Mouse (Mus musculus) spleen, adult 2 months (tissue): ENCODE data around the gene Phf5a.

Experiments used
- CTCF ChIP-seq: fragments of 200-500 bp; IDR thresholded peaks from 2 replicates; pipeline ENCODE4 v1.5.1; 2011; ENCODE audit warnings: mild to moderate bottlenecking, inconsistent platforms; ENCODE audit not compliant: insufficient read depth, insufficient read length, insufficient replicate concordance; ENCODE audit errors: extremely low read depth
- POLR2A ChIP-seq: fragments of 200-500 bp; IDR thresholded peaks from 2 replicates; pipeline ENCODE4 v1.6.1; 2011; ENCODE audit warnings: low read depth, low read length, inconsistent platforms

DNA sequence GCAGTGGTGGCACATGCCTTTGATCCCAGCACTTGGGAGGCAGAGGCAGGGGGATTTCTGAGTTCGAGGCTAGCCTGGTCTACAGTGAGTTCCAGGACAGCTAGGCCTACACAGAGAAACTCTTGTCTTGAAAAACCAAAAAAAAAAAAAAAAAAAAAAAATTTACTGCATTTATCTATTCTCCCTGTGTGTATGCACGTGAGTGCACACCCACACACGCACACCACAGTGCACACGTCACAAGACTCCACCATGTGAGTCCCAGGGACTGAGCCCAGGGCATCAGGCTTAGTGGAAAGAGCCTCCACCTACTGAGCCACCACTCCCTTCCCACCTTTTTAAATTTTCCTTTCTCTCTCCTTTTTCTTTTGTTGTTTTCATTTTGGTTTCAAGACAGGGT is 41.2 kb downstream of the Phf5a start:
- TF ChIP-seq CTCF (no peak), POLR2A (no peak)
